Mouse (Mus musculus) liver, adult 2 months (tissue): ENCODE measurements around the gene Abca5.

Experiments
- CTCF ChIP-seq: fragments of 200-500 bp; IDR thresholded peaks from 2 replicates; pipeline ENCODE4 v1.5.1; 2011; ENCODE audit warnings: low read depth, low read length, control low read depth
- POLR2A ChIP-seq: fragments of 200-500 bp; IDR thresholded peaks from 2 replicates; pipeline ENCODE4 v1.6.1; 2011; ENCODE audit warnings: low read length, control low read depth; ENCODE audit not compliant: insufficient read depth; ENCODE audit errors: extremely low read depth

DNA sequence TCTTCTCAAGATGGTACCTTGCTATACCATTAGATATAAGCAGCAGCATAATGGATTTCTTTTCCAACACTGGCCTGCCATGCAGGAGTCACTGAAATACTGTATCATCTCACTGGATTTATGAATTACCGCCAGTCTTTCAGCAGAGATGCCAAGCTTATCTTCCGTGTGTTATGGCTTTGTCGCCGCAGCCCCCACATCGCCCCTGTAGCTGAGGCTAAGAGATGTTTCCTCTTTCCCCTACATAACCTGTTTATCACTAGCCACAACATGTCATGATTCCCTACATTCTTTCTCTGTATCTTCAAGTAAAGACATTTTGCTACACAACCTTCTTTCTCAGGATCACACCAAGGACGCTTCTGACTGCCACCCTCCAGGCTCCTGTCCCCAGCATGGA is 70.3 kb downstream of the Abca5 start:
- TF ChIP-seq CTCF (no peak), POLR2A (no peak)
